Mouse (Mus musculus): Measurements from ENCODE around the gene Ccnd3.

DNA sequence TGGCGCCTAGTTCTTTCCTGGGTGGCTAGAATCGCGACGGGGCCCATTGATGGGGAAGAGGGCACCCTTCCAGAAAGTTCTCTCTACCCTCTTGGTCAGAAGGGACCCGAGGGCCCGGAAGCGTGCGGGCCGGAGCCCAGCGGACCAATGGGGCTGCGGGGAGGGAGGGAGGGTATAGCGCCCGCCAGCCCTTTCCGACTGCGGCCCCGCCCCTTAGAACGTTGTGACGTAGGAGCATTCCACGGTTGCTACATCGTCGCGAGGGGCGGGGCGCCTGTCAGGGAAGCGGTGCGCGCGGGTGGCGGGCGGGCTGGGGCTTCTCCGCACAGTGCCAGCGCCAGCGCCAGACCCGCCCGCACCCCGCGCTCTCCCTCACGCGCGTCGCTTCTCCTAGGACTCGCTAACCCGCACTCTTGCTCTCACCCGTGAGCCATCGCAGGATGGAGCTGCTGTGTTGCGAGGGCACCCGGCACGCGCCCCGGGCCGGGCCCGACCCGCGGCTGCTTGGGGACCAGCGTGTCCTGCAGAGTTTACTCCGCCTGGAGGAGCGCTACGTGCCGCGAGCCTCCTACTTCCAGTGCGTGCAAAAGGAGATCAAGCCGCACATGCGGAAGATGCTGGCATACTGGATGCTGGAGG, 88.5 kb downstream of the Ccnd3 start:
- TF ChIP-seq CTCF (IDR thresholded peaks at IDR 0.05) (peak; percentile 29), EP300 (IDR thresholded peaks at IDR 0.05) (peak; percentile 11; the same call in 1 of the 2 replicates)
